Mouse (Mus musculus) ES-Bruce4 (cell line): ENCODE data around the gene Clic4. TPM values are rescaled to one million over a fixed set of nuclear protein-coding genes. Genes with fewer than 3 reads are reported as not detected.

Experiments used
- H3K27ac ChIP-seq: 2 replicates; pipeline ENCODE4 v1.5.1; 2012; ENCODE audit warnings: low read length, inconsistent platforms; ENCODE audit not compliant: insufficient read depth
- H3K27me3 ChIP-seq: 2 replicates; pipeline ENCODE4 v1.6.1; 2012; ENCODE audit warnings: mild to moderate bottlenecking, low read length, inconsistent platforms; ENCODE audit not compliant: control insufficient read depth, poor library complexity, insufficient read depth, severe bottlenecking
- H3K36me3 ChIP-seq: 2 replicates; pipeline ENCODE4 v1.6.1; 2012; ENCODE audit warnings: inconsistent platforms, mild to moderate bottlenecking, low read length, moderate library complexity; ENCODE audit not compliant: control insufficient read depth, poor library complexity, insufficient read depth, severe bottlenecking
- H3K4me1 ChIP-seq: one replicate; pipeline ENCODE4 v1.8.1; 2011; ENCODE audit warnings: low read length; ENCODE audit not compliant: control insufficient read depth, insufficient read depth
- H3K4me3 ChIP-seq: 2 replicates; pipeline ENCODE4 v1.5.1; 2011; ENCODE audit warnings: low read depth, mild to moderate bottlenecking, low read length
- H3K9ac ChIP-seq: 2 replicates; pipeline ENCODE4 v1.6.1; 2012; ENCODE audit warnings: low read depth, mild to moderate bottlenecking, inconsistent platforms; ENCODE audit not compliant: poor library complexity, severe bottlenecking
- H3K9me3 ChIP-seq: replicated peaks from 2 replicates; pipeline ENCODE4 v1.6.1; 2012; ENCODE audit warnings: mild to moderate bottlenecking, low read length, inconsistent platforms; ENCODE audit not compliant: control insufficient read depth, poor library complexity, insufficient read depth, severe bottlenecking
- CTCF ChIP-seq: IDR thresholded peaks from one replicate; pipeline ENCODE4 v1.8.1; 2011; ENCODE audit warnings: low read depth, low read length
- EP300 ChIP-seq: IDR thresholded peaks from 2 replicates; pipeline ENCODE4 v1.6.1; 2011; ENCODE audit warnings: low read depth, low read length; ENCODE audit not compliant: insufficient read depth
- POLR2A ChIP-seq: IDR thresholded peaks from one replicate; pipeline ENCODE4 v1.8.1; 2011; ENCODE audit warnings: low read length; ENCODE audit not compliant: insufficient read depth
- polyA plus RNA-seq: library from polyadenylated mRNA; stranded (reverse); fragments of >200 nt; gene quantifications from 2 replicates; pipeline ENCODE4 v1.2.4, GENCODE M21; 2011; ENCODE audit warnings: low read depth; ENCODE audit not compliant: missing spikeins, insufficient read depth, insufficient read length

The Clic4 gene
- polyA plus RNA-seq, 1 experiment: 151 TPM

- H3K27ac ChIP-seq: peak overlapping the region; percentile 87
- H3K9me3 ChIP-seq: 0 out of 2 replicates have a peak, but pooled peaks cover 4% of the 10 kb centered on the region
Observed at GRCm38 (mm10) chr4:135313111-135313691, 40.6 kb upstream of the Clic4 start.

GRCm38 (mm10) chr4:135312706-135313105 is 40.1 kb upstream of the Clic4 start:
- TF ChIP-seq CTCF: no peak
- no peak for TF ChIP-seq POLR2A
- no peak for TF ChIP-seq EP300
- peak overlapping the region; percentile 87 for H3K27ac ChIP-seq
- H3K4me3 ChIP-seq: no peak overlapping the region
- H3K36me3 ChIP-seq: no peaks in the 10 kb centered on the region
- 0 out of 2 replicates have a peak, but pooled peaks cover 4% of the 10 kb centered on the region for H3K9me3 ChIP-seq
- no peaks in the 10 kb centered on the region for H3K27me3 ChIP-seq
- H3K9ac ChIP-seq: 0 out of 2 replicates have a peak overlapping the region, but pooled peaks have one; percentile 2
- H3K4me1 ChIP-seq: peaks cover 11% of the 10 kb centered on the region

More at GRCm38 (mm10) chr4:135313111-135313691, 40.6 kb upstream of the Clic4 start:
- Histone ChIP-seq H3K9ac (no peak overlapping the region), H3K36me3 (no peaks in the 10 kb centered on the region), H3K4me1 (peaks cover 11% of the 10 kb centered on the region), H3K4me3 (no peak overlapping the region), H3K27me3 (no peaks in the 10 kb centered on the region)
- TF ChIP-seq CTCF (no peak), EP300 (peak; percentile 93)

- H3K9ac ChIP-seq: no peak overlapping the region
- 0 out of 2 replicates have a peak overlapping the region, but pooled peaks have one; percentile 12 for H3K27ac ChIP-seq
- H3K4me3 ChIP-seq: no peak overlapping the region
- 0 out of 2 replicates have a peak, but pooled peaks cover 4% of the 10 kb centered on the region for H3K9me3 ChIP-seq
- H3K36me3 ChIP-seq: no peaks in the 10 kb centered on the region
- H3K4me1 ChIP-seq: peaks cover 14% of the 10 kb centered on the region
- TF ChIP-seq EP300: no peak
- TF ChIP-seq POLR2A: no peak
- no peak for TF ChIP-seq CTCF
- no peaks in the 10 kb centered on the region for H3K27me3 ChIP-seq
Observed at GRCm38 (mm10) chr4:135310371-135310770, 37.8 kb upstream of the Clic4 start.

GRCm38 (mm10) chr4:135309726-135310125 is 37.1 kb upstream of the Clic4 start:
- H3K36me3 ChIP-seq: no peaks in the 10 kb centered on the region
- no peak overlapping the region for H3K9ac ChIP-seq
- no peaks in the 10 kb centered on the region for H3K27me3 ChIP-seq
- peaks cover 14% of the 10 kb centered on the region for H3K4me1 ChIP-seq
- H3K27ac ChIP-seq: peak overlapping the region; percentile 45
- H3K9me3 ChIP-seq: no peaks in the 10 kb centered on the region
- no peak for TF ChIP-seq EP300
- TF ChIP-seq CTCF: no peak
- TF ChIP-seq POLR2A: no peak
- no peak overlapping the region for H3K4me3 ChIP-seq

GRCm38 (mm10) chr4:135309112-135309659 is 36.6 kb upstream of the Clic4 start:
- Histone ChIP-seq H3K9me3 (no peaks in the 10 kb centered on the region), H3K4me1 (peaks cover 11% of the 10 kb centered on the region), H3K4me3 (no peak overlapping the region), H3K27me3 (no peaks in the 10 kb centered on the region), H3K9ac (no peak overlapping the region), H3K27ac (peak overlapping the region; percentile 45), H3K36me3 (no peaks in the 10 kb centered on the region)
- TF ChIP-seq POLR2A (no peak), EP300 (peak; percentile 24; the same call in 1 of the 2 replicates)

- Histone ChIP-seq H3K9ac (peak overlapping the region; percentile 53), H3K4me3 (peak overlapping the region; percentile 73), H3K36me3 (no peaks in the 10 kb centered on the region), H3K9me3 (no peaks in the 10 kb centered on the region), H3K27ac (peak overlapping the region; percentile 86), H3K4me1 (peaks cover 5% of the 10 kb centered on the region), H3K27me3 (no peaks in the 10 kb centered on the region)
- no peak for TF ChIP-seq CTCF
- peak; percentile 11 for TF ChIP-seq POLR2A
- peak; percentile 52 for TF ChIP-seq EP300
Observed at GRCm38 (mm10) chr4:135306971-135307632, 34.5 kb upstream of the Clic4 start.
